Mouse (Mus musculus) 416B (cell line): ENCODE data around the gene Hist1h2ad.

ENCODE experiments used
- DNase-seq: peaks from one replicate; pipeline ENCODE4 v3.0.0; 2011; ENCODE audit warnings: low read depth

Gene Hist1h2ad

DNA sequence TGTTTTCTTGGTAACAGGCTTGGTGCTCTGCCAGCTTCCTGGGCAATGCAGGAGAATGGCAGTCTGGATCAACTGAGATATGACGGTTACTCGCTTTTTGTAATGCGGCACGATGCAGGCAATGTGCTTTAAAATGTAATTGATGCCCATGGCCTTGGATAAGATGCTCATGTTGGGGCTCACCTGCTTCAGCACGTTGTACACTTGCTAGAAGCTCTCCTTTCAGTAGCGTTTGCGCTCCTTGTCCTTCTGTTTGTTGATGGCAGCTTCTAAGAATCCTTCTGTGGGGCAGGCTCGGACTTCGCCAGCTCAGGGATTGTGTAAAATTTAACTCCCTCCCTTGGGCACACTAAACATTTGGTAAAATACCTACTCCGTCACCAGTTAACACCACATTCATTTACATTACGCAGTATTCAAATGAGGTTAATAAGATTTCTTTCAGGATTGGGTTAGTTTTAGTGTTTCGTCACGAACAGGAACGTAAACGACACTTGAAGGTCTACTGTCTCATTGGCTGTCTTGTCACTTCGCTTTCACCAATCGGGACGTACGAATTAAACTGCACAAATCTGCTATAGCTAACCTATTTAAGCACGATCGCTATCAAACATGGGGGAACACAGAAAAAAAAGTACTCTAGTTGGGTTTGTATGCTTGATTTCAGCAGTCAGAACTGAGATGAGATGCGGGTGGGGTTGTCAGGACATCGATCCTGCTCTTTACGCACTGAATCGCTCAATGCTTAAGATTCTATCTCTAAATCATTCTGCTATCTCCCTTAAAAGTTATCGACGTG is 46.8 kb downstream of the Hist1h2ad start, which contains the start of gene Hist1h2be:
TSS of gene Hist1h2be (minus strand) at position 392 of the 799 bp plus-strand sequence.
- peak; percentile 100 for DNase-seq

GRCm38 (mm10) chr13:23621532-23622174 is 47.5 kb downstream of the Hist1h2ad start:
- peak; percentile 96 for DNase-seq

- peak; percentile 94 for DNase-seq
Observed at GRCm38 (mm10) chr13:23622175-23622671, 48.0 kb downstream of the Hist1h2ad start, which contains the start of gene Hist1h1e. Gene Hist1h1e, minus strand, starts transcription at chr13:23622558.

DNA sequence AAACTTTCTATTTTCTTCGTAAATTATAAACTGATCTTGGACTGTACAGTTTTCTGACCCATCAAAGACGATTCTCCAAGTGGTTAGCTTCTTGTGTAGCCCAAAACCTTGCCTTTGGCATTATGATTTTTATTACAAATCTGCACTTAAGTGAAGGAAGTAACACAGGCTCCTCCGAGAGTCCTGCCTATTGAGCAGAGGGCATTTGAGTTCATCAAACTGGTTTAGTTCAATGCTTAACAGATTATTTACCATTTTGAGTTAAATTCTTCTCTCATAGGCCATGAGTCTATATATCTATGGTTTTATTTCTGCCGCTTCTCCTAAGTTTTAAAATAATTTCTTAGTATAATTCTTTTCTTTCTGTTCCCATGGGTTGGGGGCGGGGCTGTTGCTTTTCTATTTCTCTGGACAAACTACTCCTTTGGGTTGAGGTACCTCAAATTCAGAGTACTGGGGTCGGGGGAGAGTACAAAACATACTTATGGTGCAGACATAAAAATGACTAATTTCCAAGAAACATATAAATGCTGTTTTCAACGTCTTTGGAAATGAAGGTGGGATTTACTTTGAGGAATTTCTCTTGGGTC is 48.8 kb downstream of the Hist1h2ad start:
- peak; percentile 70 for DNase-seq
